Mouse (Mus musculus) gastrocnemius, postnatal 36 days (tissue): ENCODE measurements around the gene Zswim7. TPM values are rescaled to one million over a fixed set of nuclear protein-coding genes. Genes with fewer than 3 reads are reported as not detected.

Source experiments
- total RNA-seq, 2 experiments: library from RNA; stranded (reverse); gene quantifications; 2 replicates each; pipeline ENCODE4 v1.2.3; 2021

Zswim7 gene
- total RNA-seq, 2 experiments from 2014 or later: 30.6 to 32.8 TPM

Other genes starting within 250 kb of the Zswim7 start
- gene Adora2b, start 32.4 kb downstream of the Zswim7 start, total RNA-seq: under 1 TPM; 0.41 to 0.44 TPM
- 10 to 100 TPM; 34.0 to 38.1 TPM for gene Ttc19, start 98 bp upstream of the Zswim7 start, total RNA-seq
- 1 to 10 TPM; 1.7 to 2.1 TPM for gene Pigl, start 177.1 kb upstream of the Zswim7 start, total RNA-seq
- 100 to 1,000 TPM; 113 to 119 TPM for gene Ncor1, start 177.2 kb upstream of the Zswim7 start, total RNA-seq